Comparison of ENCODE assay signal across 15 mouse cellular contexts in the genomic region with DNA sequence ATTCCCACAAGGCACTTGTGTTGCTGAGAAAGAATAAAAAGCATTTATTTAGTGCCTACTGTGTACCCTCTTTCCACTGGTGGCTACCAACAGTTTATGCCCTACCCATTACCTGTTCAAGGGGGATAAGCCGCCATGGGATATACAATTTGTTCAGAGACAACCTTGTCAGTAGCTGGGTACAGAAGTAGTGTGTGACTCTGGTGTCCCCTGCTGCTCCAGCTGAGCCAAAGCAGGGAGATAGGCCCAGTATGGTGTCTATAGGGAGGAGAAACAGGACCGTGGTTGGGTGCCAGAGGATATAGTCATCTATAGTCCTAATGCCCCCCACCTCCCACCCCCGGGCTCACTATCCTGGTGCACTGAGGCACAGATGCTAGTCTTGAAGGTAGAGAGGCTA.
DNase-seq lines count a peak whose midpoint lies in the region; ATAC-seq and TF ChIP-seq lines count a peak whose summit lies in the region.
"Had no signal": no experiment of that assay in that cellular context is flagged by ENCODE, and none has a peak within 500 bp of the region (broad histone marks: within the 10 kb centered on the region; RNA-seq: fewer than 3 reads in every experiment).

No protein-coding gene starts in this region.

- WGBS in kidney, postnatal 0 days = 84% methylated on average over 3 of the region's 3 CpGs
- WGBS in kidney, embryonic 15.5 days = 87% methylated on average over 3 of the region's 3 CpGs
- 74% methylated on average over 3 of the region's 3 CpGs for WGBS in spleen, adult 2 months
- 81% methylated on average over 3 of the region's 3 CpGs for WGBS in stomach, embryonic 14.5 days

- H3K4me2 ChIP-seq in kidney, postnatal 0 days (ENCODE audit: low read length) = no peak overlapping the region
- H3K4me2 ChIP-seq in kidney, embryonic 15.5 days = no peak overlapping the region
- H3K4me2 ChIP-seq in stomach, embryonic 14.5 days (replicated peaks; ENCODE audit: low read depth, low read length) = no peak overlapping the region
- H3K4me2 ChIP-seq: embryonic facial prominence, embryonic 13.5 days; forebrain, embryonic 12.5 days had no signal

- no peaks in the 10 kb centered on the region for H3K4me1 ChIP-seq in kidney, postnatal 0 days (replicated peaks; ENCODE audit: insufficient read depth, low read length)
- no peaks in the 10 kb centered on the region for H3K4me1 ChIP-seq in kidney, embryonic 15.5 days
- no peaks in the 10 kb centered on the region for H3K4me1 ChIP-seq in spleen, adult 2 months (ENCODE audit: control insufficient read depth, insufficient read depth, insufficient read length)
- no peaks in the 10 kb centered on the region for H3K4me1 ChIP-seq in stomach, embryonic 14.5 days (ENCODE audit: control insufficient read depth, insufficient read depth, low read length)
- H3K4me1 ChIP-seq: embryonic facial prominence, embryonic 13.5 days had no signal

- ATAC-seq in kidney, postnatal 0 days (replicated peaks; ENCODE audit: low FRiP score, low read depth) = no peak
- ATAC-seq in kidney, embryonic 15.5 days (replicated peaks; ENCODE audit: low FRiP score) = no peak
- 0 out of 2 replicates have a peak, but pooled peaks have one; percentile 53 for ATAC-seq in stomach, embryonic 14.5 days (ENCODE audit: insufficient number of reproducible peaks, insufficient read depth, low FRiP score, low read depth)

- no peaks in the 10 kb centered on the region for H3K36me3 ChIP-seq in kidney, postnatal 0 days (ENCODE audit: insufficient read depth, low read length)
- H3K36me3 ChIP-seq in kidney, embryonic 15.5 days = no peaks in the 10 kb centered on the region
- no peaks in the 10 kb centered on the region for H3K36me3 ChIP-seq in spleen, adult 2 months (ENCODE audit: control insufficient read depth, insufficient read depth, low read length)
- no peaks in the 10 kb centered on the region for H3K36me3 ChIP-seq in stomach, embryonic 14.5 days (ENCODE audit: control insufficient read depth, insufficient read depth, low read length)
- H3K36me3 ChIP-seq: embryonic facial prominence, embryonic 13.5 days; forebrain, embryonic 12.5 days; heart, embryonic 10.5 days had no signal

- peak; percentile 63 for TF ChIP-seq CTCF in kidney, postnatal 0 days (IDR thresholded peaks at IDR 0.05; ENCODE audit: low read depth)
- TF ChIP-seq CTCF in spleen, adult 2 months (IDR thresholded peaks at IDR 0.05; ENCODE audit: extremely low read depth, insufficient read depth, insufficient read length, insufficient replicate concordance) = peak; percentile 11; the same call in 1 of the 2 replicates

- H3K27ac ChIP-seq in kidney, postnatal 0 days = no peak overlapping the region
- H3K27ac ChIP-seq in kidney, embryonic 15.5 days = no peak overlapping the region
- H3K27ac ChIP-seq in spleen, adult 2 months (ENCODE audit: insufficient read depth, low read length) = no peak overlapping the region
- H3K27ac ChIP-seq in stomach, embryonic 14.5 days (ENCODE audit: low read length) = no peak overlapping the region
- H3K27ac ChIP-seq: embryonic facial prominence, embryonic 13.5 days; forebrain, embryonic 12.5 days; heart, embryonic 10.5 days had no signal

- H3K9me3 ChIP-seq in kidney, postnatal 0 days (replicated peaks; ENCODE audit: low read length) = no peaks in the 10 kb centered on the region
- H3K9me3 ChIP-seq in kidney, embryonic 15.5 days (replicated peaks) = no peaks in the 10 kb centered on the region
- H3K9me3 ChIP-seq in stomach, embryonic 14.5 days (ENCODE audit: control insufficient read depth, low read depth, low read length) = no peaks in the 10 kb centered on the region
- H3K9me3 ChIP-seq: embryonic facial prominence, embryonic 13.5 days; forebrain, embryonic 12.5 days; heart, embryonic 10.5 days had no signal

- TF ChIP-seq POLR2A in spleen, adult 2 months (IDR thresholded peaks at IDR 0.05; ENCODE audit: low read depth, low read length) = no peak

- no peak overlapping the region for H3K4me3 ChIP-seq in kidney, postnatal 0 days (replicated peaks; ENCODE audit: low read depth, low read length)
- H3K4me3 ChIP-seq in kidney, embryonic 15.5 days (replicated peaks) = no peak overlapping the region
- H3K4me3 ChIP-seq in spleen, adult 2 months (ENCODE audit: extremely low read depth, insufficient read depth, insufficient read length) = no peak overlapping the region
- no peak overlapping the region for H3K4me3 ChIP-seq in stomach, embryonic 14.5 days (ENCODE audit: low read depth, low read length)
- H3K4me3 ChIP-seq: embryonic facial prominence, embryonic 13.5 days; forebrain, embryonic 12.5 days; heart, embryonic 10.5 days had no signal

- DNase-seq in kidney, postnatal 0 days (ENCODE audit: low spot score) = no peak
- no peak for DNase-seq in spleen, adult 2 months (ENCODE audit: low read depth in 1 of 2, low spot score in 2 of 2)
- DNase-seq in spleen, adult 12 weeks (ENCODE audit: low spot score) = no peak
- peak; percentile 54 for DNase-seq in adipocyte (ENCODE audit: low spot score)
- no peak for DNase-seq in ovary, postnatal 36 days (ENCODE audit: low spot score)
- no peak for DNase-seq in urinary bladder, adult 18-20 months (ENCODE audit: low spot score in 2 of 2)
- DNase-seq: cerebellum, postnatal 36 days; liver; right cerebral cortex, postnatal 4 days; thymus, adult 18-20 months had no signal

- no peak overlapping the region for H3K9ac ChIP-seq in kidney, postnatal 0 days (ENCODE audit: low read depth, low read length)
- H3K9ac ChIP-seq in kidney, embryonic 15.5 days = no peak overlapping the region
- no peak overlapping the region for H3K9ac ChIP-seq in stomach, embryonic 14.5 days (replicated peaks; ENCODE audit: low read depth, low read length)
- H3K9ac ChIP-seq: embryonic facial prominence, embryonic 13.5 days; forebrain, embryonic 12.5 days had no signal

- no peaks in the 10 kb centered on the region for H3K27me3 ChIP-seq in kidney, postnatal 0 days (ENCODE audit: insufficient read depth, low read length)
- no peaks in the 10 kb centered on the region for H3K27me3 ChIP-seq in kidney, embryonic 15.5 days
- H3K27me3 ChIP-seq in spleen, adult 2 months (ENCODE audit: control insufficient read depth, insufficient read depth, low read length) = no peaks in the 10 kb centered on the region
- no peaks in the 10 kb centered on the region for H3K27me3 ChIP-seq in stomach, embryonic 14.5 days (ENCODE audit: control insufficient read depth, insufficient read depth, low read length)
- H3K27me3 ChIP-seq: embryonic facial prominence, embryonic 13.5 days had no signal
